Mouse (Mus musculus) cerebellum, postnatal 36 days (tissue): ENCODE results near the gene Slc25a17.

ENCODE experiments used
- DNase-seq, 2 experiments: peaks; one replicate each; pipeline ENCODE4 v3.0.0; 2021 to 2022; ENCODE audit warnings: mixed read lengths in 2 of 2

Slc25a17 gene

GRCm38 (mm10) chr15:81300520-81301069 is 60.0 kb downstream of the Slc25a17 start:
- DNase-seq: no peak

- DNase-seq: no peak
Observed at GRCm38 (mm10) chr15:81299549-81299948, 61.1 kb downstream of the Slc25a17 start.

GRCm38 (mm10) chr15:81298213-81298612 is 62.4 kb downstream of the Slc25a17 start:
- no peak for DNase-seq

- no peak for DNase-seq
Observed at GRCm38 (mm10) chr15:81297543-81297942, 63.1 kb downstream of the Slc25a17 start.

- DNase-seq: no peak
Observed at GRCm38 (mm10) chr15:81294897-81295296, 65.7 kb downstream of the Slc25a17 start.

GRCm38 (mm10) chr15:81294386-81294785 is 66.2 kb downstream of the Slc25a17 start:
- no peak for DNase-seq

- DNase-seq: no peak
Observed at GRCm38 (mm10) chr15:81290747-81291146, 69.9 kb downstream of the Slc25a17 start.

- no peak for DNase-seq
Observed at GRCm38 (mm10) chr15:81290230-81290629, 70.4 kb downstream of the Slc25a17 start.

GRCm38 (mm10) chr15:81284121-81284734 is 76.4 kb downstream of the Slc25a17 start:
- no peak for DNase-seq

- DNase-seq: no peak
Observed at GRCm38 (mm10) chr15:81278699-81279098, 81.9 kb downstream of the Slc25a17 start.

GRCm38 (mm10) chr15:81277928-81278327 is 82.7 kb downstream of the Slc25a17 start:
- no peak for DNase-seq

- DNase-seq: no peak
Observed at GRCm38 (mm10) chr15:81273361-81273760, 87.3 kb downstream of the Slc25a17 start.

- peak; percentile 73 to 80 for DNase-seq
Observed at GRCm38 (mm10) chr15:81272305-81273053, 88.1 kb downstream of the Slc25a17 start.
